Comparison of ENCODE assay signal across 9 mouse cellular contexts in genomic region chr11:61143564-61144469, GRCm38 (mm10). TPM values are rescaled to one million over a fixed set of nuclear protein-coding genes. Genes with fewer than 3 reads are reported as not detected.
DNase-seq lines count a peak whose midpoint lies in the region; ATAC-seq and TF ChIP-seq lines count a peak whose summit lies in the region.
"Had no signal": no experiment of that assay in that cellular context is flagged by ENCODE, and none has a peak within 500 bp of the region (broad histone marks: within the 10 kb centered on the region; RNA-seq: fewer than 3 reads in every experiment).

No protein-coding gene starts in this region.

- peaks cover 10% of the 10 kb centered on the region for H3K27me3 ChIP-seq in liver, embryonic 11.5 days (replicated peaks; ENCODE audit: control insufficient read depth, insufficient read depth, low read length)
- H3K27me3 ChIP-seq in Patski, result peaks cover 13% of the 10 kb centered on the region
- peaks cover 2% of the 10 kb centered on the region; the same call in 1 of the 2 replicates for H3K27me3 ChIP-seq in liver, embryonic 16.5 days (ENCODE audit: control insufficient read depth, insufficient read depth, low read depth, low read length)

- no peak overlapping the region for H3K27ac ChIP-seq in liver, embryonic 11.5 days (ENCODE audit: low read depth, low read length)
- H3K27ac ChIP-seq in liver, embryonic 16.5 days (ENCODE audit: low read length), result no peak overlapping the region

- POLR2A ChIA-PET in Patski (lab: Charles Lee), result no interaction called here

- no peak for ATAC-seq in liver, embryonic 11.5 days (replicated peaks; ENCODE audit: low FRiP score)
- ATAC-seq in Patski, result no peak
- ATAC-seq in liver, embryonic 16.5 days (ENCODE audit: low read depth), result no peak

- H3K9ac ChIP-seq in liver, embryonic 11.5 days (ENCODE audit: low read depth, low read length), result peak overlapping the region; percentile 51; the same call in 1 of the 2 replicates
- H3K9ac ChIP-seq in liver, embryonic 16.5 days (ENCODE audit: low read depth, low read length), result 0 out of 2 replicates have a peak overlapping the region, but pooled peaks have one; percentile 14

- H3K9me3 ChIP-seq in liver, embryonic 11.5 days (ENCODE audit: control insufficient read depth, low read length), result no peaks in the 10 kb centered on the region
- H3K9me3 ChIP-seq in liver, embryonic 16.5 days (replicated peaks; ENCODE audit: control insufficient read depth, low read length), result no peaks in the 10 kb centered on the region

- no peaks in the 10 kb centered on the region for H3K36me3 ChIP-seq in liver, embryonic 11.5 days (ENCODE audit: control insufficient read depth, insufficient read depth, low read length)
- no peaks in the 10 kb centered on the region for H3K36me3 ChIP-seq in liver, embryonic 16.5 days (ENCODE audit: control insufficient read depth, insufficient read depth)

- DNase-seq in liver, embryonic 11.5 days (ENCODE audit: low spot score), result no peak
- DNase-seq in liver (no peak), Patski (ENCODE audit: low read depth, low spot score) (no peak)
- DNase-seq in thymus, postnatal 0 days (ENCODE audit: low spot score), result peak; percentile 58
- DNase-seq in right cerebral cortex, postnatal 14 days, result no peak
- no peak for DNase-seq in layer of hippocampus, adult 11-12 months (ENCODE audit: low spot score)
- no peak for DNase-seq in adrenal gland, postnatal 10 days
- DNase-seq: adrenal gland, postnatal 14 days had no signal

- H3K4me3 ChIP-seq in liver, embryonic 11.5 days (ENCODE audit: low read depth, low read length), result peak overlapping the region; percentile 31; the same call in 1 of the 2 replicates
- peak overlapping the region; percentile 31 for H3K4me3 ChIP-seq in liver, embryonic 16.5 days (ENCODE audit: low read depth, low read length)

- H3K4me2 ChIP-seq in liver, embryonic 11.5 days, result peak overlapping the region; percentile 60
- H3K4me2 ChIP-seq in liver, embryonic 16.5 days (ENCODE audit: low read depth, low read length), result peak overlapping the region; percentile 2

- CTCF ChIA-PET in Patski (lab: Charles Lee), result no interaction called here

- in situ Hi-C loops in Patski (cut with MboI; ENCODE audit: low pct_unique_long_range_greater_than_20kb), result no loop called here

- WGBS in liver, embryonic 11.5 days, result 48% methylated on average over 7 of the region's 7 CpGs
- 29% methylated on average over 7 of the region's 7 CpGs for WGBS in liver, embryonic 16.5 days (ENCODE audit: insufficient replicate concordance)

- peaks cover 19% of the 10 kb centered on the region for H3K4me1 ChIP-seq in liver, embryonic 11.5 days (replicated peaks; ENCODE audit: control insufficient read depth, insufficient read depth, low read length)
- H3K4me1 ChIP-seq in liver, embryonic 16.5 days (ENCODE audit: control insufficient read depth, low read depth, low read length), result no peaks in the 10 kb centered on the region

- TF ChIP-seq CTCF in Patski (IDR thresholded peaks at IDR 0.05), result peak; percentile 46

RNA-seq across cellular contexts. Expression of gene Tnfrsf13b, which starts 17.3 kb away (rescaled TPM):
- 5.9 and 6.2 TPM in 2 replicates for polyA plus RNA-seq in liver, embryonic 11.5 days (2014; fragmentation: Nextera tagmentation; extraction: Ambion mirVana)
- polyA plus RNA-seq in Patski (2021), result not detected
- 4.0 and 4.8 TPM in 2 replicates for polyA plus RNA-seq in liver, embryonic 16.5 days (2015; fragmentation: Nextera tagmentation; extraction: Ambion mirVana)
- 51.8 and 56.0 TPM in 2 replicates for polyA plus RNA-seq in thymus, postnatal 0 days (2015; fragmentation: Nextera tagmentation; extraction: Ambion mirVana)
- 1 to 10 TPM; 1.8 to 2.5 TPM for total RNA-seq in adrenal gland, postnatal 10 days (2021)

RNA-seq across cellular contexts. Expression of gene Usp22, which starts 31.0 kb away (rescaled TPM):
- polyA plus RNA-seq in liver, embryonic 11.5 days (2014; fragmentation: Nextera tagmentation; extraction: Ambion mirVana), result 60.1 and 69.7 TPM in 2 replicates
- polyA plus RNA-seq in Patski (2021), result 87.8 TPM
- 17.5 and 19.5 TPM in 2 replicates for polyA plus RNA-seq in liver, embryonic 16.5 days (2015; fragmentation: Nextera tagmentation; extraction: Ambion mirVana)
- polyA plus RNA-seq in thymus, postnatal 0 days (2015; fragmentation: Nextera tagmentation; extraction: Ambion mirVana), result 51.3 and 53.9 TPM in 2 replicates
- 10 to 100 TPM; 60.6 to 70.6 TPM for total RNA-seq in adrenal gland, postnatal 10 days (2021)
